23 mouse cellular contexts compared by ENCODE assay signal in the genomic region with DNA sequence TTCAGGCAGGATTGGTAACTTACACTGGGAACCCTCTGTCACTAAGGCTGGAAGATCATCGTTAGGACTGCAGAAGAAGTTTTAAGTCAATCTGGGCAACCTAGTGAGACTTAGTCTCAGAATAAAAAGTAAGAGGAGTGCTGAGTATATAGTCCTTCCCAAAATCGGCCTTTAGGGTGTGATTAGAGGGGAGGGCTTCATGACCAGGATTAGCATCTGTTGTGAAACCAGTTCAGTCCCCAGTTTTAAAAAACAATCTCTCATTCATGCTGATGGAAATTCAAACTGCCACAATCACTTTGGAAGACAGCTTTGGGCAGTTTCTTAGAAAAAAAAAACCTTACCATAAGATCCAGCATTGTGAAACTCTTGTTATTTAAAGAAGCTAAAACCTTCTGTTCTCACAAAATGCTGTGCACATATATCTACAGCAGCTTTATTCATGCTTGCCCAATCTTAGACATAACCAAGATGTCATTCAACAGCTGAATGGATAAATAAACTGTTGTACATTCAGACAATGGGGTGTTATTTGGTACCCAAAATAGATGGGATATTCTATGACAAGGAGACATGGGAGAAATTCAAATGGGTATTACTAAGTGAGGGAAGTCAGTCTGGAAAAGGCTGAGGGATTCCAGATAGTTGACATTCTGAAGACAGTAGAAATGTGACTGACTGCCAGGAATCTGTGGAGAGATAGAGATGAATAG.
"Had no signal": no experiment of that assay in that cellular context is flagged by ENCODE, and none has a peak within 500 bp of the region (broad histone marks: within the 10 kb centered on the region; RNA-seq: fewer than 3 reads in every experiment).

No protein-coding gene starts in this region.

- H3K4me1 ChIP-seq: intestine, embryonic 15.5 days; kidney, embryonic 15.5 days; limb, embryonic 10.5 days; limb, embryonic 13.5 days; liver, embryonic 12.5 days; liver, embryonic 15.5 days; midbrain, embryonic 12.5 days; midbrain, embryonic 15.5 days; neural tube, embryonic 12.5 days; neural tube, embryonic 15.5 days; stomach, embryonic 15.5 days had no signal

- ATAC-seq: intestine, embryonic 15.5 days; liver, embryonic 12.5 days; midbrain, embryonic 15.5 days had no signal

- H3K9me3 ChIP-seq: intestine, embryonic 15.5 days; kidney, embryonic 15.5 days; limb, embryonic 10.5 days; limb, embryonic 13.5 days; liver, embryonic 12.5 days; liver, embryonic 15.5 days; midbrain, embryonic 12.5 days; midbrain, embryonic 15.5 days; neural tube, embryonic 12.5 days; neural tube, embryonic 15.5 days; stomach, embryonic 15.5 days had no signal

- DNase-seq: kidney, adult 11 months; kidney, adult 8-10 months; kidney, postnatal 10 days; kidney, postnatal 36 days; liver; lung, adult 18-20 months; retina, postnatal 1 day; right cerebral cortex, postnatal 25 days; spleen, adult 18-20 months; thymus, adult 18-20 months; thymus, postnatal 36 days had no signal

- H3K36me3 ChIP-seq: intestine, embryonic 15.5 days; kidney, embryonic 15.5 days; limb, embryonic 10.5 days; limb, embryonic 13.5 days; liver, embryonic 12.5 days; liver, embryonic 15.5 days; midbrain, embryonic 12.5 days; midbrain, embryonic 15.5 days; neural tube, embryonic 12.5 days; neural tube, embryonic 15.5 days; stomach, embryonic 15.5 days had no signal

- H3K27me3 ChIP-seq: intestine, embryonic 15.5 days; kidney, embryonic 15.5 days; limb, embryonic 13.5 days; liver, embryonic 12.5 days; liver, embryonic 15.5 days; midbrain, embryonic 12.5 days; midbrain, embryonic 15.5 days; neural tube, embryonic 12.5 days; neural tube, embryonic 15.5 days; stomach, embryonic 15.5 days had no signal

- H3K27ac ChIP-seq: intestine, embryonic 15.5 days; kidney, embryonic 15.5 days; limb, embryonic 10.5 days; limb, embryonic 13.5 days; liver, embryonic 12.5 days; liver, embryonic 15.5 days; macrophage; midbrain, embryonic 12.5 days; midbrain, embryonic 15.5 days; neural tube, embryonic 12.5 days; neural tube, embryonic 15.5 days; stomach, embryonic 15.5 days had no signal

- H3K4me3 ChIP-seq: intestine, embryonic 15.5 days; kidney, embryonic 15.5 days; limb, embryonic 10.5 days; limb, embryonic 13.5 days; liver, embryonic 12.5 days; liver, embryonic 15.5 days; midbrain, embryonic 12.5 days; midbrain, embryonic 15.5 days; neural tube, embryonic 12.5 days; neural tube, embryonic 15.5 days; stomach, embryonic 15.5 days had no signal

- H3K9ac ChIP-seq: intestine, embryonic 15.5 days; kidney, embryonic 15.5 days; limb, embryonic 13.5 days; liver, embryonic 12.5 days; liver, embryonic 15.5 days; midbrain, embryonic 12.5 days; midbrain, embryonic 15.5 days; neural tube, embryonic 12.5 days; neural tube, embryonic 15.5 days; stomach, embryonic 15.5 days had no signal

- H3K4me2 ChIP-seq: intestine, embryonic 15.5 days; kidney, embryonic 15.5 days; limb, embryonic 13.5 days; liver, embryonic 12.5 days; liver, embryonic 15.5 days; midbrain, embryonic 12.5 days; midbrain, embryonic 15.5 days; neural tube, embryonic 12.5 days; neural tube, embryonic 15.5 days; stomach, embryonic 15.5 days had no signal
